Mouse (Mus musculus): ENCODE results near the gene Tomm20.
"Not testable (repeated sequence)": the region's sequence is repeated elsewhere in the genome, so short reads cannot be mapped to it uniquely, and the experiment has no call there.

Gene Tomm20

DNA sequence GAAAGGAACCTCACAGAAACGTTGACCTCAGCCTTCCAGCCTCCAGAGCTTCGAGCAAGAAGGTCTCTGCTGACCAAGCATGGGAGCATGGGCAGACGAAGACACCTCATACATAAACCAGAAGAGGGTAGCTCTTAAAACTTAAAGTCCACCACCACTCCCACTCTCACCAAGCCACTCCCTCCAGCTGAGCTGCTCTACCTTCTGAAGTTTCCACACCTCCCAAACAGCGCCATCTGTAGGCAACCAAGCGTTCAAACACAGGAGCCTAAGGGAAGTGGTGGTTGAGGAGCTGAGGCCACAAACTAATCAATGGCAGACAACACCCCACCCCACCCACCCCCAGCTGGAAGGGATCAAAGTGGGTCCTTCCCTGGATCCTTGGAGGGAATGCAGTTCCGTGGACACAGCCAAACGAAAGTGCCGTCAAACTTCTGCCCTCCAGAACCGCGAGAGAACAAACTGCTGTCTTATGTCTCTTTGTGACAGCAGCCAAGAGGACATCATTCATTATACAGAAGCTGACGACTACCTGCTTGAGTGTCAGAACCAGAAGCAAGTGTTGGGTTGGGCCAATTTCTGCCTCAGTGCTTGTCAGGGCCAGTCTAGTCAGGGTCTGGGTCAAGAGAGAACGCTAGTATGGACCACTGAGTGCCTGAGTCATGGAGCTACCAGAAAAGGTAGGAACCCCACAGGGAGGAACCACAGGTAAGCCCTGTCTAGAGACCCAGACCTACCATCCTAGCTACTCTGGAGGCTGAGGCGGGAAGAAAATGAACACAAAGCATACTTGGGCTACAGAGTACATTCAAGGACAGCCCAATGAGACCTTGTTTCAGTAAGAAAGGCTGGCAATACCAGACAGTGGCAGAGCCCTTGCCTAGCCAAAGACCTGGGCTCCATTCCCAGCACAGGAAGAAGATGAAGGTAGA is 59.8 kb downstream of the Tomm20 start:
- DNase-seq (ENCODE audit: low spot score in 2 of 2), result no peak

- DNase-seq (ENCODE audit: low spot score in 2 of 2), result peak; percentile 39 to 46
Measured at GRCm38 (mm10) chr8:126884202-126884926, 61.3 kb downstream of the Tomm20 start.

- no peak for DNase-seq (ENCODE audit: low spot score in 2 of 2)
Measured at GRCm38 (mm10) chr8:126883752-126884151, 61.9 kb downstream of the Tomm20 start.

- DNase-seq (ENCODE audit: low spot score in 2 of 2), result not testable (repeated sequence)
Measured at GRCm38 (mm10) chr8:126882586-126882985, 63.1 kb downstream of the Tomm20 start.

- no peak for DNase-seq (ENCODE audit: low spot score in 2 of 2)
Measured at GRCm38 (mm10) chr8:126881641-126882140, 64.0 kb downstream of the Tomm20 start.
